Mouse (Mus musculus) layer of hippocampus, postnatal 10 days (tissue): Measurements from ENCODE around the gene Drd5. TPM values are rescaled to one million over a fixed set of nuclear protein-coding genes. Genes with fewer than 3 reads are reported as not detected.
A peak's percentile ranks its signal among the peaks of the same experiment; 100 is the strongest.

Source experiments
- DNase-seq, 2 experiments: peaks; one replicate each; pipeline ENCODE4 v3.0.0; 2021; ENCODE audit warnings: low spot score in 2 of 2
- total RNA-seq, 2 experiments: library from RNA; stranded (reverse); gene quantifications; 2 replicates each; pipeline ENCODE4 v1.2.3; 2021

Drd5 gene
- total RNA-seq, 2 experiments from 2014 or later, result 3.8 to 4.1 TPM

- DNase-seq, result no peak
These were observed 27.7 kb downstream of the Drd5 start for GRCm38 (mm10) chr5:38346646-38347432.

- no peak for DNase-seq
These were observed 31.3 kb downstream of the Drd5 start for GRCm38 (mm10) chr5:38350351-38350929.

GRCm38 (mm10) chr5:38356927-38357326 lies 37.8 kb downstream of the Drd5 start:
- DNase-seq, result no peak

GRCm38 (mm10) chr5:38359716-38360115 lies 40.5 kb downstream of the Drd5 start:
- DNase-seq, result no peak

GRCm38 (mm10) chr5:38364396-38364795 lies 45.2 kb downstream of the Drd5 start:
- peak in 1 of 2 experiments; percentile 13 for DNase-seq

- DNase-seq, result no peak
These were observed 46.4 kb downstream of the Drd5 start for GRCm38 (mm10) chr5:38365521-38365920.

GRCm38 (mm10) chr5:38366650-38367470 lies 47.7 kb downstream of the Drd5 start:
- peak in 1 of 2 experiments; percentile 12 for DNase-seq

- DNase-seq, result no peak
These were observed 52.1 kb downstream of the Drd5 start for GRCm38 (mm10) chr5:38371308-38371707.

Other genes with a start within 250 kb of the Drd5 start
- gene Nsg1, start 159.5 kb upstream of the Drd5 start, total RNA-seq, result 100 to 1,000 TPM; 721 to 749 TPM
- 10 to 100 TPM; 17.9 to 23.5 TPM for gene Zbtb49, start 98.9 kb upstream of the Drd5 start, total RNA-seq
- gene Lyar, start 98.9 kb upstream of the Drd5 start, total RNA-seq, result 10 to 100 TPM; 15.2 to 18.0 TPM
- 10 to 100 TPM; 41.0 to 43.4 TPM for gene Tmem128, start 59.2 kb upstream of the Drd5 start, total RNA-seq
- gene Otop1, start 43.4 kb upstream of the Drd5 start, total RNA-seq, result under 1 TPM in 1 of 2 experiments, not detected in 1; 0.16 TPM
- 1 to 10 TPM; 3.1 to 3.3 TPM for gene Slc2a9, start 183.8 kb downstream of the Drd5 start, total RNA-seq
- 100 to 1,000 TPM; 245 to 249 TPM for gene Wdr1, start 243.9 kb downstream of the Drd5 start, total RNA-seq